Mouse (Mus musculus): ENCODE results near the gene Dock10. TPM values are rescaled to one million over a fixed set of nuclear protein-coding genes. Genes with fewer than 3 reads are reported as not detected.

The Dock10 gene
- polyA plus RNA-seq, 1 experiment from 2014 or later, result 7.1 TPM

DNA sequence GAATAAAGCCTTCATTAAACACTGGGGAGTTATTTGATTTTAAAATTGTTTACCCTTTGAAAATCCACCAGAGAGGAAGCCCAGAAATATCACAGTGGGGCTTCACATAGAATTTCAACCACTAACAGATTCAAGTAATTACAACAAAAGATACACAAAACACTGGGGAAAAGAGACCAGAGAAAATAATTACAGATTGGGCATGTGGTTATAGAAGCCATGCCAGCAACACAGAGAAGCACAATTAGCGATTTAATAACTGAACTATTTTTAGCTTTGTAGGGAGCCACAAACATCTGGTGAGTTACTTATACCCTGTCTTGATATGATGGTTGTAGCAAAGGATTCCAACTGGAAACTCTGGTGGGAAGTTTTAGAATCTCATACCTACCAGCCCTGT lies 104.2 kb downstream of the Dock10 start:
- Histone ChIP-seq H3K9me3 (replicated peaks) (no peaks in the 10 kb centered on the region), H3K36me3 (no peaks in the 10 kb centered on the region), H3K4me3 (replicated peaks) (no peak overlapping the region), H3K4me2 (replicated peaks) (no peak overlapping the region), H3K9ac (no peak overlapping the region), H3K27ac (replicated peaks) (no peak overlapping the region), H3K27me3 (no peaks in the 10 kb centered on the region), H3K4me1 (no peaks in the 10 kb centered on the region)
- no peak for ATAC-seq (ENCODE audit: insufficient number of reproducible peaks, low FRiP score, low TSS enrichment, low read depth)
- WGBS, result 38% methylated on average over 1 of the region's 1 CpGs

DNA sequence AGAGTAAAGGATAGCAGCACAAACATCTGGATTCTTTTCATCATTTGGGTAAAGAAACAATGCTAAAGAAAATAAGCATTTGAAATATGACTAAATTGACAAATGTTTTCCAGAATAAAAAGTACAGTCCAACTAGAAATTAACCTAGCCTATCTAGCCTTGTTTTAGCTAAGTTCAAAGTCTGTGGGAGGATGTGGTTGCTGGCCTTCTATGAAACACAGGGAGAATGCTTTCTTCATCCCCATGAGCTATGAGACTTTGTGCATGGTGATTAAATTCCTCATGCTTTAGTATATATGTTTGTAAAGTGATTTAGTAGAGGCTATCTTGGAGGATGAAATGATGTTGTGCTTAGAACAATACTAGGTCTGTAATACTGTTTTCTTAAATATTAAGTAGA lies 105.5 kb downstream of the Dock10 start:
- no peak overlapping the region for H3K4me3 ChIP-seq (replicated peaks)
- H3K36me3 ChIP-seq, result no peaks in the 10 kb centered on the region
- no peak overlapping the region for H3K27ac ChIP-seq (replicated peaks)
- H3K9me3 ChIP-seq (replicated peaks), result no peaks in the 10 kb centered on the region
- H3K4me2 ChIP-seq (replicated peaks), result no peak overlapping the region
- ATAC-seq (ENCODE audit: insufficient number of reproducible peaks, low FRiP score, low TSS enrichment, low read depth), result no peak
- H3K9ac ChIP-seq, result no peak overlapping the region
- no peaks in the 10 kb centered on the region for H3K4me1 ChIP-seq
- H3K27me3 ChIP-seq, result no peaks in the 10 kb centered on the region

DNA sequence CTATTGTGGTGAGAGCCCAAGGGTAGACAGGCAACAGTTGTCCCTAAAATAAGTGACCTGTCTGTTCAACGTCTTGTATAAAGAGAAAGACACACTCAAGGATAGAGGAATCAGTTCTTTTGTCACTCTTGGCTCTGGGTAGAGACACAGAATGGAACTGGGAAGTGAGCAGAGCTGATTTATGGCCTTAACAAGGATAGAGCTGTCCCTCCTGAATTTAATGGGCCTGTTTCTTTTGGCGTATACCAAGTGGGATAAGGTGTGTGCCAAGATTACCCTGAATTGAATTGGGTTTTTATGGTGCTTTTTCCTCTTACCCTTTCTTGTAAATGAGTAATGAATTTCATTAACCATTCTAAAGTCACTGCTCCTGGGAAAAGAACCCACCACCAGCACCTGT lies 106.2 kb downstream of the Dock10 start:
- Histone ChIP-seq H3K9ac (no peak overlapping the region), H3K9me3 (replicated peaks) (no peaks in the 10 kb centered on the region), H3K36me3 (no peaks in the 10 kb centered on the region), H3K27ac (replicated peaks) (no peak overlapping the region), H3K4me1 (no peaks in the 10 kb centered on the region), H3K27me3 (no peaks in the 10 kb centered on the region), H3K4me2 (replicated peaks) (no peak overlapping the region), H3K4me3 (replicated peaks) (no peak overlapping the region)
- 84% methylated on average over 2 of the region's 2 CpGs for WGBS
- no peak for ATAC-seq (ENCODE audit: insufficient number of reproducible peaks, low FRiP score, low TSS enrichment, low read depth)

DNA sequence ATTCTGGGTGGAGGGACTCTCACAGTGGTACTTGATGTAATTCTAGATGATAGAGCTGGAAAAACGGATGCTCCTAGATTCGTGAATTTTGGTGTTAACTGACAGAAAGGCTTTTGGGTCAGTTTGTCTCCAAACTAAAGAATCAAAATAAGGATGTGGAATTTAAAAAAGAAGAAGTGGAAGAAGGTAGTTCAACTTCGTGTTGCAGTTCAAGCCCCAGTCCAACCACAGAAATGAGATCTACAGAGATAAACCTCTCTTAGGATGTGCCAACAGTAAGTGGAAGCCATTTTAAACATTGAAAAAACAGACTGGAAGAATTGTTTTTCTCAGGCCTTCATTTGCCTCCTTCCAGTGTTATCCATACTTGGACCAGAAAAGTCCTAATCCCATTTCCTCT lies 111.7 kb downstream of the Dock10 start:
- Histone ChIP-seq H3K9me3 (replicated peaks) (no peaks in the 10 kb centered on the region), H3K4me3 (replicated peaks) (no peak overlapping the region), H3K4me1 (no peaks in the 10 kb centered on the region), H3K4me2 (replicated peaks) (no peak overlapping the region), H3K27ac (replicated peaks) (no peak overlapping the region), H3K36me3 (no peaks in the 10 kb centered on the region), H3K9ac (no peak overlapping the region), H3K27me3 (no peaks in the 10 kb centered on the region)
- ATAC-seq (ENCODE audit: insufficient number of reproducible peaks, low FRiP score, low TSS enrichment, low read depth), result no peak
- WGBS, result 73% methylated on average over 3 of the region's 3 CpGs

DNA sequence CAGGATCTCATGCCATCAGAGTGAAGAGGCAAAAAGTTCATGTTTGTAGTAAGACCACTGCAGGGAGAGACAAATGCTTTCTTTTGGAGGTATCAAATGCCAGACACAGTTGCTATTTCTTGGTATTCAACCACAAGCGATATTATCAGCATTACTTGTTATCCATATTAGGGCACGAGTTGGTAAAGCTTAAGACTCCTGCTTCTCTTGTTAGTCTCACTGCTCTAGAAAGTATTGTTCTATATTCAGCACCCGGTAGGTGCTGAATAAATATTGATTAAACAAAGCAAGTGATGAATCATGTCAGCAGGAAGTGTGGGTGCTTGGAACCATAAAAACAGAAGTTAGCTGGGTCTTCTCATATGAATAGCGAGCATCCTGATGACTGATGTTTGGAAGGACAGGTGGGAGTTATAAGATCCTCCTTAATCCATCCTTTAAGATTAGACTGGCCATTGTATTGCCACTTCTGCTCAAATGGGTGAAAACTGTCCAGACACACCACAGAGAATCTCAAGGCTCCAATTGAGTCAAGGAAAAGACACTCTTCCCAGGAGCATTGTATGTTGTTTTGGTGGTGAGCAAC lies 114.4 kb downstream of the Dock10 start:
- Histone ChIP-seq H3K27ac (replicated peaks) (no peak overlapping the region), H3K4me2 (replicated peaks) (no peak overlapping the region), H3K4me1 (no peaks in the 10 kb centered on the region), H3K9me3 (replicated peaks) (no peaks in the 10 kb centered on the region), H3K9ac (no peak overlapping the region), H3K4me3 (replicated peaks) (no peak overlapping the region), H3K36me3 (no peaks in the 10 kb centered on the region), H3K27me3 (no peaks in the 10 kb centered on the region)
- no peak for ATAC-seq (ENCODE audit: insufficient number of reproducible peaks, low FRiP score, low TSS enrichment, low read depth)
- 86% methylated on average over 4 of the region's 4 CpGs for WGBS

DNA sequence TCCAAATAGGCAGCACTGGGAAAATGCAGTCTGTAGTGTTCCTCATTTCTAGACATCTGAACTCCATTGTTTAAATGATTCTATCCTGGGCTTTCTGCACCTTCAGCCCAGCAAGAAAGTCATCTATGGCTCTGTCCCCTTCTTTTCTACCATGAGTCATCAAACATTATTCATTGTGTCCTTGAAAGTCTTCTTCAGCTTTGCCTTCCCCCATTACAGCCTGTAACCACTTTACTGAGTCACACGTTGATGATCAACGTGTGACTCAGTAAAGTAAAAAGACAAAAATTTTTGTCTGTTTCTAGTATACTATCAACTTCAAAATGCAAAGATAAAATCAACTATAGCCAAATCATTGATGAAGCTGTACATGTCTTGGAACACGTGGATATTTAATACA lies 116.5 kb downstream of the Dock10 start:
- no peak overlapping the region for H3K9ac ChIP-seq
- no peak overlapping the region for H3K4me3 ChIP-seq (replicated peaks)
- no peaks in the 10 kb centered on the region for H3K4me1 ChIP-seq
- no peaks in the 10 kb centered on the region for H3K36me3 ChIP-seq
- no peaks in the 10 kb centered on the region for H3K27me3 ChIP-seq
- H3K4me2 ChIP-seq (replicated peaks), result no peak overlapping the region
- no peak for ATAC-seq (ENCODE audit: insufficient number of reproducible peaks, low FRiP score, low TSS enrichment, low read depth)
- no peak overlapping the region for H3K27ac ChIP-seq (replicated peaks)
- no peaks in the 10 kb centered on the region for H3K9me3 ChIP-seq (replicated peaks)
- 83% methylated on average over 3 of the region's 3 CpGs for WGBS

DNA sequence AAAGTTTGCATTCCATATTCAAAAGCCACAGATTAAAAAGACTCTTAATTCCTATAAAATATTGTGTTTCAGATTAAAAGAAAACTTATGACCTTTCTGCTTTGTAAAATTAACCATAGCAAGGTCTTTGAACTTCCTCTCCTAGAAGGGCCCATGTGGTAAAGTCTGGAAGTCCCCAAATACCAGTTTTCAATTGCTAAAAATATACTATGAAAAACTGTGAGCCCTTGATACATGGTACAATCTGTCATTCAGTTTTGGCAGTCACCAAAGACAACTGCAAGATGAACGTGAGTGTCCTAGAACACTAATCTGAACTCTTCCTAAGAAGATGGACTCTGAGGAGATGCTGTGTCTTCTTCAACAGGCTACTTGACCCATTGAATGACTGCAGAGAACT lies 117.0 kb downstream of the Dock10 start:
- no peaks in the 10 kb centered on the region for H3K36me3 ChIP-seq
- 62% methylated on average over 1 of the region's 1 CpGs for WGBS
- no peaks in the 10 kb centered on the region for H3K4me1 ChIP-seq
- no peaks in the 10 kb centered on the region for H3K27me3 ChIP-seq
- ATAC-seq (ENCODE audit: insufficient number of reproducible peaks, low FRiP score, low TSS enrichment, low read depth), result no peak
- no peak overlapping the region for H3K9ac ChIP-seq
- no peak overlapping the region for H3K4me2 ChIP-seq (replicated peaks)
- H3K4me3 ChIP-seq (replicated peaks), result no peak overlapping the region
- no peak overlapping the region for H3K27ac ChIP-seq (replicated peaks)
- no peaks in the 10 kb centered on the region for H3K9me3 ChIP-seq (replicated peaks)

DNA sequence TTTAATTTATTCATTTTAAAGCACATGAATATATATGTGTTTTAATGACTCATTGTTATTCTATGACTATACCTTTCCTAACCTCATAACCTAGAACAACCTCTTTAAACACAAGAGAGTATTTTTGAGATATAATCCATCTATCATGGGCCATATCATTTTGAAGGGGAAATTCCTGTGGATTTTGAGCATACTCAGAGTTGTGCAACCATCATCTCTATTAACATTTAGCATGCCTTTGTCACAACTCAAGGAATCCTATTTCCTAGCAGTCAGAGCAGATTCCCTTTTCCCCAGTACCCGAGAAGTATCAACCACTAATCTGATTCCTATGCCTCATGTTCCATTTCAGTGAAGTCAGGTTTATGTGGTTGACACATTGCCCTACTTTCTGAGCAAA lies 118.8 kb downstream of the Dock10 start:
- Histone ChIP-seq H3K4me3 (replicated peaks) (no peak overlapping the region), H3K4me1 (no peaks in the 10 kb centered on the region), H3K27ac (replicated peaks) (no peak overlapping the region), H3K36me3 (no peaks in the 10 kb centered on the region), H3K9ac (no peak overlapping the region), H3K4me2 (replicated peaks) (no peak overlapping the region), H3K9me3 (replicated peaks) (no peaks in the 10 kb centered on the region), H3K27me3 (no peaks in the 10 kb centered on the region)
- WGBS, result 81% methylated on average over 1 of the region's 1 CpGs
- no peak for ATAC-seq (ENCODE audit: insufficient number of reproducible peaks, low FRiP score, low TSS enrichment, low read depth)

DNA sequence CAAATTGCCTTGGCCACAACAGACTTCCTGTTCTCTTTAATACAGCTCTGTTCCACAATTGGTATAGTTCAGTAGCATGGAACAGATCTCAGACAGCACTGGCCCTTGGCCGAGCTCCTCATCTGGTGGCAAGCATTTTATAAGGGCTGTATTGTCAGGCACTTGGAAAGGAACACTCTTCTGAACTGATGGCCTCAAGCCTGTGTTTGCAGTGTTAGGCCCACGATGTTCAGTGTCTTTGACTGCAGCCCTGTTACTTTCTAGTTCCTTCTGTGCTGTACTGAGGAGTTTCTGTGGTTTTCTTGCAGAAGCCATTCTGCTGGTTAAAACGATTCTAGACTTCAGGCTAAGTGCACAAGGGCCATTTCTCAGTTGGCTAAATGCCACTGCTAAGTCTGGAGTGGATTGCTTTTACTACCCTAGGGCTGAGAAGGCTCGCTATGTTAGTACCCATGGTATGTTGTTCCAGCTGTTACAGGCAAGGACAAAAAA lies 121.1 kb downstream of the Dock10 start:
- Histone ChIP-seq H3K27me3 (no peaks in the 10 kb centered on the region), H3K9me3 (replicated peaks) (no peaks in the 10 kb centered on the region), H3K9ac (no peak overlapping the region), H3K4me3 (replicated peaks) (no peak overlapping the region), H3K4me1 (no peaks in the 10 kb centered on the region), H3K4me2 (replicated peaks) (no peak overlapping the region), H3K27ac (replicated peaks) (peak overlapping the region; percentile 41), H3K36me3 (no peaks in the 10 kb centered on the region)
- WGBS, result 39% methylated on average over 4 of the region's 4 CpGs
- peak; percentile 39; the same call in 1 of the 2 replicates for ATAC-seq (ENCODE audit: insufficient number of reproducible peaks, low FRiP score, low TSS enrichment, low read depth)

DNA sequence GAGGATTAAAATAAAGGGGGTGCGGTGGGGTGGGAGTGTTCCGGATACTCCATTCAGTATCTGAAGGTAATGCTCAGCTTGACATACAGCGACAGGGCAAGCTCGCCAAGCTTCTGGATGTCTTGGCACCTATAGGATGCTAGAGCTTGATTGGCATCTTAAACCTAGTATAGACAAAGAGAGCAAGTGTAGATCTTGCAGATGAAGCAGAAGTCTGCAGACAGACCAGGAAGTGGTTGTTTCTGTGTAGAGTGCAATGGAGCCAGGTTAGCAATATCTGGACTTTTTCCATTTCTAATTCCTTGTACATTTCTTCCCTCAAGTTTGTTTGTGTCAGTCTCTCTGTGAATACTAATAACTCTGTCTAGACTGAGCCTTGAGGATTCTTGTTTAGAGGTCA lies 122.5 kb downstream of the Dock10 start:
- H3K27ac ChIP-seq (replicated peaks), result no peak overlapping the region
- no peak for ATAC-seq (ENCODE audit: insufficient number of reproducible peaks, low FRiP score, low TSS enrichment, low read depth)
- no peaks in the 10 kb centered on the region for H3K27me3 ChIP-seq
- H3K4me2 ChIP-seq (replicated peaks), result no peak overlapping the region
- 94% methylated on average over 4 of the region's 4 CpGs for WGBS
- H3K4me3 ChIP-seq (replicated peaks), result no peak overlapping the region
- H3K9me3 ChIP-seq (replicated peaks), result no peaks in the 10 kb centered on the region
- H3K9ac ChIP-seq, result no peak overlapping the region
- no peaks in the 10 kb centered on the region for H3K36me3 ChIP-seq
- 0 out of 2 replicates have a peak, but pooled peaks cover under 1% of the 10 kb centered on the region for H3K4me1 ChIP-seq

DNA sequence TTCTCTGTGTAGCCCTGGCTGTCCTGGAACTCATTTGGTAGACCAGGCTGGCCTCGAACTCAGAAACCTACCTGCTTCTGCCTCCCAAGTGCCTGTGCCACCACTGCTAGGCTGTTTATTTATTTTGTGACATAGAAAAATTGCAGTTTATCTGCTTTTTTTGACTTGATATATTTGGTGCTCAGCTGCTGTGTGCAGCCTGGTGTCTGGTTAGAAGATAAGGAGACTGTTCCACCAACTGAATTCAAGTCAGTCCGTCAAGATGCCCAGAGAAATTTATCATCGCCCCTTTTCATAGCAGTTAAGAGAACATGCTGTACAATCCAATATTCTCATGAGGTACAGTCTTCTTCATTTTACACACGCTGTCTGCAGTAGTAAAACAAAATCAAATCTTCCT lies 124.8 kb downstream of the Dock10 start:
- Histone ChIP-seq H3K9me3 (replicated peaks) (no peaks in the 10 kb centered on the region), H3K4me1 (0 out of 2 replicates have a peak, but pooled peaks cover 4% of the 10 kb centered on the region), H3K27me3 (no peaks in the 10 kb centered on the region), H3K4me3 (replicated peaks) (no peak overlapping the region), H3K4me2 (replicated peaks) (no peak overlapping the region), H3K27ac (replicated peaks) (no peak overlapping the region), H3K36me3 (no peaks in the 10 kb centered on the region), H3K9ac (no peak overlapping the region)
- WGBS, result 84% methylated on average over 4 of the region's 4 CpGs
- no peak for ATAC-seq (ENCODE audit: insufficient number of reproducible peaks, low FRiP score, low TSS enrichment, low read depth)
